Mouse (Mus musculus): ENCODE measurements around the gene Gm45062. TPM values are rescaled to one million over a fixed set of nuclear protein-coding genes. Genes with fewer than 3 reads are reported as not detected.

The Gm45062 gene
- total and polyA plus RNA-seq, 3 experiments, result 2.7 to 4.1 (median 3.2) TPM

DNA sequence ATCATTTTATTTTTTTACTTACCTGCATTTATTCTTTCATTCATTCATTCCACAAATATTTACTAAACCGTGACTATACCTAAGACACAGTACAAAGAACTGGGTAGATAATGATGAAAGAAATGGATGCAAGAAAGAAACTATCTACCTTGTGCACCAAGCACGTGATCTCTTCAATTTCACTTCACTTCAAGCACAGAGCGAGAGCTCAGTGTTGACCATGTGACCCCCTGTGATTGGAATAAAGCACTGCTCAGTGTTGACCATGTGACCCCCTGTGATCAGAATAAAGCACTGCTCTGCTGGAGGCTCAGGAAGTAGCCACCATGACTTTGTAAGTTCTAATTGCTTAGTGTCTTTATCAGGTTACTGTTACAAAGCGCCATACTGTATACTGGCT, 115.5 kb downstream of the Gm45062 start:
- no peak for TF ChIP-seq PAX5 (IDR thresholded peaks at IDR 0.05; ENCODE audit: low read length)
- TF ChIP-seq MEF2A (IDR thresholded peaks at IDR 0.05; ENCODE audit: borderline replicate concordance, low read depth, low read length), result no peak
- TF ChIP-seq TBP (conservative IDR thresholded peaks at IDR 0.05; ENCODE audit: low read depth, low read length), result no peak
- no peak for TF ChIP-seq MXI1 (IDR thresholded peaks at IDR 0.05; ENCODE audit: low read depth, low read length)
- TF ChIP-seq UBTF (IDR thresholded peaks at IDR 0.05; ENCODE audit: low read depth, low read length), result no peak
- no peak for TF ChIP-seq ETS1 (conservative IDR thresholded peaks at IDR 0.05; ENCODE audit: low read depth, low read length)
- TF ChIP-seq RAD21 (IDR thresholded peaks at IDR 0.05; ENCODE audit: low read depth, low read length), result no peak
- no peak for TF ChIP-seq TCF12 (IDR thresholded peaks at IDR 0.05; ENCODE audit: low read depth, low read length)
- TF ChIP-seq NRF1 (IDR thresholded peaks at IDR 0.05; ENCODE audit: low read depth, low read length), result no peak
- TF ChIP-seq IRF4 (IDR thresholded peaks at IDR 0.05; ENCODE audit: low read depth, low read length), result no peak
- TF ChIP-seq CHD2 (IDR thresholded peaks at IDR 0.05; ENCODE audit: low read length), result no peak
- in situ Hi-C loops (cut with MboI; ENCODE audit: low pct_ligation_motif_present, low pct_unique_long_range_greater_than_20kb, low sequenced_read_pairs), result no loop called here
- Histone ChIP-seq H3K27me3 (replicated peaks) (no peaks in the 10 kb centered on the region), H3K4me1 (ENCODE audit: control insufficient read depth in 1 of 2, insufficient read depth in 2 of 2) (no peaks in the 10 kb centered on the region), H3K27ac (ENCODE audit: insufficient read depth, low read depth) (no peak overlapping the region), H3K79me2 (replicated peaks; ENCODE audit: control insufficient read depth, extremely low read depth, insufficient read depth, poor library complexity, severe bottlenecking) (no peaks in the 10 kb centered on the region), H3K4me2 (ENCODE audit: insufficient read depth, low read depth, poor library complexity, severe bottlenecking) (no peak overlapping the region), H3K4me3 (replicated peaks in 1 of 3; ENCODE audit: low read depth in 2 of 3, low read length in 2 of 3, poor library complexity in 1 of 3) (no peak overlapping the region), H3K36me3 (replicated peaks in 1 of 2; ENCODE audit: control insufficient read depth in 1 of 2, insufficient read depth in 1 of 2, low read length in 1 of 2) (peaks cover 3 to 10% of the 10 kb centered on the region in 2 experiments), H3K9ac (ENCODE audit: insufficient read depth, low read depth) (no peak overlapping the region), H3K9me3 (replicated peaks; ENCODE audit: low read length) (no peaks in the 10 kb centered on the region)
- dilution Hi-C loops (cut with MboI; ENCODE audit: extremely low pct_ligation_motif_present, extremely low pct_unique_long_range_greater_than_20kb, low sequenced_read_pairs), result no loop called here
- DNase-seq (ENCODE audit: extremely low read depth), result no peak

DNA sequence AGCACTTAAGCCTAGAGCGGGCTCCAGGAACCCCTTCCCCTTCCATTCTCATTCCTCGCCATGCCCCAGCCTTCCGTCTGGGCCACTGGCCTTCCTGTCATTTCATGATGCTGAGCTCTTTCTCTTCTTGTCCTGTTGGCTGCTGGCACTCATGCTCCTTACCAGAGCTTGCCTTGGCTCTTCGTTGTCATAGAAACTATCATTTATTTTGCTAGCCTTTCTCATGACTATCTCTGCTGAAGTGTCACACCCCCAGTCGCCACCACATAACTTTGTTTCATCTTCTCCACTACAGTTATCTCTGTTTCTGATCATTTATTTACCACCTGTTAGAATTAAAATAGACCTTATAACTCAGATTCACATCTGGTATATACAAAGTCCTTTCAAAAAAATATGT, 117.1 kb downstream of the Gm45062 start:
- dilution Hi-C loops (cut with MboI; ENCODE audit: extremely low pct_ligation_motif_present, extremely low pct_unique_long_range_greater_than_20kb, low sequenced_read_pairs), result no loop called here
- H3K27me3 ChIP-seq (replicated peaks), result no peaks in the 10 kb centered on the region
- TF ChIP-seq HCFC1 (IDR thresholded peaks at IDR 0.05; ENCODE audit: low read depth, low read length) (no peak), MAZ (IDR thresholded peaks at IDR 0.05; ENCODE audit: low read depth, low read length) (no peak), CHD2 (IDR thresholded peaks at IDR 0.05; ENCODE audit: low read length) (no peak), SMC3 (IDR thresholded peaks at IDR 0.05; ENCODE audit: low read depth, low read length) (no peak), NELFE (IDR thresholded peaks at IDR 0.05; ENCODE audit: low read depth, low read length) (no peak), MAX (IDR thresholded peaks at IDR 0.05; ENCODE audit: low read length) (no peak)

More for the DNA sequence above, 117.1 kb downstream of the Gm45062 start:
- H3K9ac ChIP-seq (ENCODE audit: insufficient read depth, low read depth), result no peak overlapping the region
- no peaks in the 10 kb centered on the region for H3K79me2 ChIP-seq (replicated peaks; ENCODE audit: control insufficient read depth, extremely low read depth, insufficient read depth, poor library complexity, severe bottlenecking)
- H3K4me2 ChIP-seq (ENCODE audit: insufficient read depth, low read depth, poor library complexity, severe bottlenecking), result no peak overlapping the region
- no peak overlapping the region for H3K27ac ChIP-seq (ENCODE audit: insufficient read depth, low read depth)
- no peak overlapping the region for H3K4me3 ChIP-seq (replicated peaks in 1 of 3; ENCODE audit: low read depth in 2 of 3, low read length in 2 of 3, poor library complexity in 1 of 3)
- in situ Hi-C loops (cut with MboI; ENCODE audit: low pct_ligation_motif_present, low pct_unique_long_range_greater_than_20kb, low sequenced_read_pairs), result no loop called here
- no peaks in the 10 kb centered on the region for H3K4me1 ChIP-seq (ENCODE audit: control insufficient read depth in 1 of 2, insufficient read depth in 2 of 2)
- no peaks in the 10 kb centered on the region for H3K9me3 ChIP-seq (replicated peaks; ENCODE audit: low read length)
- H3K36me3 ChIP-seq (replicated peaks in 1 of 2; ENCODE audit: control insufficient read depth in 1 of 2, insufficient read depth in 1 of 2, low read length in 1 of 2), result peaks cover 3 to 10% of the 10 kb centered on the region in 2 experiments
- no peak for DNase-seq (ENCODE audit: extremely low read depth)
